Mouse (Mus musculus) E14TG2a.4 (cell line): ENCODE measurements around the gene Slc38a3.

Source experiments
- H3K27me3 ChIP-seq: 2 replicates; pipeline ENCODE4 v1.6.1; 2014; ENCODE audit warnings: low read length, control low read depth; ENCODE audit not compliant: insufficient read depth
- H3K36me3 ChIP-seq: 2 replicates; pipeline ENCODE4 v1.6.1; 2014; ENCODE audit warnings: low read length, control low read depth; ENCODE audit not compliant: insufficient read depth
- H3K4me1 ChIP-seq: replicated peaks from 2 replicates; pipeline ENCODE4 v1.6.1; 2014; ENCODE audit warnings: low read depth, low read length, control low read depth
- H3K4me3 ChIP-seq: replicated peaks from 2 replicates; pipeline ENCODE4 v1.5.1; 2014; ENCODE audit warnings: mild to moderate bottlenecking, low read length
- H3K9me3 ChIP-seq: 2 replicates; pipeline ENCODE4 v1.6.1; 2014; ENCODE audit warnings: low read length, control low read depth
- CTCF ChIP-seq: conservative IDR thresholded peaks from 2 replicates; pipeline ENCODE4 v1.5.1; 2014; ENCODE audit warnings: low read length
- NANOG ChIP-seq: IDR thresholded peaks from 2 replicates; pipeline ENCODE4 v1.6.1; 2014; ENCODE audit warnings: borderline replicate concordance, low read length, mixed read lengths
- POU5F1 ChIP-seq: IDR thresholded peaks from 2 replicates; pipeline ENCODE4 v1.6.1; 2014; ENCODE audit warnings: low read length, borderline replicate concordance

Gene Slc38a3

GRCm38 (mm10) chr9:107631861-107632260 lies 37.5 kb downstream of the Slc38a3 start:
- TF ChIP-seq POU5F1 = no peak
- no peak for TF ChIP-seq NANOG
- no peak for TF ChIP-seq CTCF
- Histone ChIP-seq H3K4me1 (peaks cover 88% of the 10 kb centered on the region), H3K27me3 (peaks cover 24% of the 10 kb centered on the region), H3K36me3 (peaks cover 19% of the 10 kb centered on the region), H3K9me3 (no peaks in the 10 kb centered on the region), H3K4me3 (peak overlapping the region; percentile 88)

- TF ChIP-seq CTCF (no peak), POU5F1 (no peak), NANOG (no peak)
- no peaks in the 10 kb centered on the region for H3K9me3 ChIP-seq
- peaks cover 19% of the 10 kb centered on the region for H3K36me3 ChIP-seq
- peaks cover 24% of the 10 kb centered on the region for H3K27me3 ChIP-seq
- peak overlapping the region; percentile 88 for H3K4me3 ChIP-seq
- peaks cover 88% of the 10 kb centered on the region for H3K4me1 ChIP-seq
Observed at GRCm38 (mm10) chr9:107631311-107631826, 38.0 kb downstream of the Slc38a3 start.

DNA sequence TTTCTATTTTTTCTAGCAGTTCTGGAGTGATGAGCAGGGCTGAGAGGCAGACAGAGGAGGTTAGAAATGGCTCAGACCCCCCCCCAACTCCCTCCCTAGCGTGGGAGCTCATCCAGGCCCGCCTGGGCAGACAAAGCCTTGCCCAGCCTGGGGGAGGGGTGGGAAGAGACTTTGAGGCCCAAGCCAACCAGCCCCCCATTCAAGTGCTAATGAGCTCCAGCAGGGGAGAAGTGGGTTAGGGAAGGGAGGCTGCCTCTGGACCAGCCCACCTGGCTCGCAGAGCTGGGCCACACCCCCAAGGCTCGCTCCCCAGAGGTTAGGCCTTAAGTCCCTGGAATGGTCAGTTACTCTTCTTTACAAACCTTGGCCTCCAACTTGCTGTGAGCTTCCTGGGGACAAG lies 38.8 kb downstream of the Slc38a3 start:
- H3K4me3 ChIP-seq = peak overlapping the region; percentile 88
- TF ChIP-seq CTCF = no peak
- TF ChIP-seq POU5F1 = peak; percentile 36; the same call in 1 of the 2 replicates
- no peak for TF ChIP-seq NANOG
- peaks cover 88% of the 10 kb centered on the region for H3K4me1 ChIP-seq
- H3K9me3 ChIP-seq = no peaks in the 10 kb centered on the region
- peaks cover 19% of the 10 kb centered on the region for H3K36me3 ChIP-seq
- H3K27me3 ChIP-seq = peaks cover 24% of the 10 kb centered on the region

DNA sequence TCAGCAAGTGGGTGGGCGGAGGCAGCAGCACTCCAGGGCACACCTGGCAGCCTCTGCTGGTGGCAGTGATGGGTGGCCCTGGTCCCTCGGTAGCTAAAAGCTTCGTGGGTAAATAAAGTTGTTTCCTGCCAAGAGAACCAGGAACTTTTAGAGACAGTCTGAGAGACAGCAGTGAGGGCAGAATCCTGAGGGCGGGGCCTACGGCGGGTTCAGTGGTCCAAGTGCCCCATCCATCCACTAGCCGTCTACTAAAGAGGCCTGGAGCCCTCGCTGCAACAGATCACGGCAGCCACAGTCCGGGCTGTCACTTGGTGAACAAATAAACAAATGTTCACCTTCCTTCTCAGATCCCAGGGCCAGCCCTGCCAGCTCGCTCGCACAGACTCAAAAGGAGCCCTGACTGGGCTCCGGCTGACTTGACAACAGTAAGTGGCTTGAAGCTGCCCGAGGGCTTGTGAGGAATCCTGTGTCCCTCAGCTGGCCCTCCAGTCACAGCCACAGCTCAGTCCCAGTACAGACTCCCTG lies 39.4 kb downstream of the Slc38a3 start:
- Histone ChIP-seq H3K4me1 (peaks cover 93% of the 10 kb centered on the region), H3K9me3 (no peaks in the 10 kb centered on the region), H3K36me3 (peaks cover 19% of the 10 kb centered on the region), H3K4me3 (peak overlapping the region; percentile 68), H3K27me3 (peaks cover 24% of the 10 kb centered on the region)
- no peak for TF ChIP-seq NANOG
- no peak for TF ChIP-seq POU5F1
- TF ChIP-seq CTCF = no peak

GRCm38 (mm10) chr9:107629411-107629730 lies 40.0 kb downstream of the Slc38a3 start:
- TF ChIP-seq CTCF = no peak
- Histone ChIP-seq H3K36me3 (peaks cover 19% of the 10 kb centered on the region), H3K9me3 (no peaks in the 10 kb centered on the region), H3K27me3 (peaks cover 22% of the 10 kb centered on the region), H3K4me1 (peaks cover 95% of the 10 kb centered on the region), H3K4me3 (peak overlapping the region; percentile 68)

- Histone ChIP-seq H3K4me3 (peak overlapping the region; percentile 68), H3K36me3 (peaks cover 21% of the 10 kb centered on the region), H3K9me3 (no peaks in the 10 kb centered on the region), H3K27me3 (peaks cover 19% of the 10 kb centered on the region), H3K4me1 (peaks cover 95% of the 10 kb centered on the region)
- TF ChIP-seq NANOG (no peak), POU5F1 (no peak), CTCF (no peak)
Observed at GRCm38 (mm10) chr9:107628721-107629410, 40.5 kb downstream of the Slc38a3 start.

- peak overlapping the region; percentile 68 for H3K4me3 ChIP-seq
- TF ChIP-seq CTCF (no peak), NANOG (no peak), POU5F1 (no peak)
- H3K36me3 ChIP-seq = peaks cover 25% of the 10 kb centered on the region
- peaks cover 92% of the 10 kb centered on the region for H3K4me1 ChIP-seq
- peaks cover 13% of the 10 kb centered on the region for H3K27me3 ChIP-seq
- no peaks in the 10 kb centered on the region for H3K9me3 ChIP-seq
Observed at GRCm38 (mm10) chr9:107627387-107628255, 41.7 kb downstream of the Slc38a3 start.

- peaks cover 89% of the 10 kb centered on the region for H3K4me1 ChIP-seq
- TF ChIP-seq NANOG (no peak), POU5F1 (no peak), CTCF (peak; percentile 83)
- H3K4me3 ChIP-seq = peak overlapping the region; percentile 68
- H3K27me3 ChIP-seq = peaks cover 6% of the 10 kb centered on the region
- no peaks in the 10 kb centered on the region for H3K9me3 ChIP-seq
- peaks cover 23% of the 10 kb centered on the region for H3K36me3 ChIP-seq
Observed at GRCm38 (mm10) chr9:107626844-107627277, 42.5 kb downstream of the Slc38a3 start.
